Comparison of ENCODE assay signal across 28 mouse cellular contexts in genomic region chr17:43270161-43270560, GRCm38 (mm10). TPM values are rescaled to one million over a fixed set of nuclear protein-coding genes. Genes with fewer than 3 reads are reported as not detected.
DNase-seq lines count a peak whose midpoint lies in the region; ATAC-seq lines count a peak whose summit lies in the region.
"Had no signal": no experiment of that assay in that cellular context is flagged by ENCODE, and none has a peak within 500 bp of the region (broad histone marks: within the 10 kb centered on the region; RNA-seq: fewer than 3 reads in every experiment).

Gene Adgrf1, plus strand, starts transcription at chr17:43270329.

- H3K27me3 ChIP-seq in embryonic facial prominence, embryonic 10.5 days (replicated peaks; ENCODE audit: low read depth, poor library complexity, severe bottlenecking) = no peaks in the 10 kb centered on the region
- no peaks in the 10 kb centered on the region for H3K27me3 ChIP-seq in intestine, embryonic 16.5 days (replicated peaks; ENCODE audit: control insufficient read depth, insufficient read depth, low read length)
- H3K27me3 ChIP-seq: embryonic facial prominence, embryonic 15.5 days; hindbrain, embryonic 13.5 days; limb, embryonic 12.5 days; midbrain, embryonic 13.5 days; neural tube, embryonic 13.5 days; Patski had no signal

- no peak within 1 kb of the TSS for H3K9ac ChIP-seq in intestine, embryonic 16.5 days (ENCODE audit: low read depth, low read length)
- H3K9ac ChIP-seq: embryonic facial prominence, embryonic 15.5 days; hindbrain, embryonic 13.5 days; limb, embryonic 12.5 days; midbrain, embryonic 13.5 days; neural tube, embryonic 13.5 days had no signal

- DNase-seq in kidney, postnatal 4 days = peak; percentile 20 to 46
- no peak for DNase-seq in kidney, postnatal 36 days
- peak; percentile 8 for DNase-seq in embryonic facial prominence, embryonic 10.5 days (ENCODE audit: low spot score)
- no peak for DNase-seq in cerebellum, adult 9-11 months
- DNase-seq: adrenal gland, adult 8-10 months; cerebellum, adult 9-10 months; embryo, embryonic 11 days; gastrocnemius, postnatal 36 days; heart, postnatal 10 days; right cerebral cortex, postnatal 14 days had no signal

- 75% methylated on average over 6 of the region's 6 CpGs for WGBS in embryonic facial prominence, embryonic 10.5 days
- WGBS in intestine, embryonic 16.5 days = 48% methylated on average over 6 of the region's 6 CpGs

- peak; percentile 67 for ATAC-seq in intestine, embryonic 16.5 days
- ATAC-seq in megakaryocyte, adult 5-6 weeks (ENCODE audit: poor library complexity, severe bottlenecking) = peak; percentile 31; the same call in 1 of the 2 replicates
- no peak for ATAC-seq in monocyte, adult 5-6 weeks (replicated peaks; ENCODE audit: insufficient number of reproducible peaks, low FRiP score, low TSS enrichment, poor library complexity, severe bottlenecking)
- ATAC-seq: forebrain, embryonic 16.5 days; midbrain, embryonic 13.5 days; Patski had no signal

- H3K4me2 ChIP-seq in intestine, embryonic 16.5 days (ENCODE audit: low read depth, low read length) = no peak within 1 kb of the TSS
- H3K4me2 ChIP-seq: embryonic facial prominence, embryonic 15.5 days; heart, embryonic 11.5 days; hindbrain, embryonic 13.5 days; limb, embryonic 12.5 days; midbrain, embryonic 13.5 days; neural tube, embryonic 13.5 days had no signal

- no peaks in the 10 kb centered on the region for H3K9me3 ChIP-seq in embryonic facial prominence, embryonic 10.5 days
- no peaks in the 10 kb centered on the region for H3K9me3 ChIP-seq in intestine, embryonic 16.5 days (ENCODE audit: control insufficient read depth, low read length)
- H3K9me3 ChIP-seq: hindbrain, embryonic 13.5 days; midbrain, embryonic 13.5 days; neural tube, embryonic 13.5 days had no signal

- no peak within 1 kb of the TSS for H3K27ac ChIP-seq in embryonic facial prominence, embryonic 10.5 days (replicated peaks)
- H3K27ac ChIP-seq in intestine, embryonic 16.5 days (ENCODE audit: low read length) = no peak within 1 kb of the TSS
- H3K27ac ChIP-seq: embryonic facial prominence, embryonic 15.5 days; hindbrain, embryonic 13.5 days; limb, embryonic 12.5 days; midbrain, embryonic 13.5 days; neural tube, embryonic 13.5 days had no signal

- no peak within 1 kb of the TSS for H3K4me3 ChIP-seq in embryonic facial prominence, embryonic 10.5 days
- no peak within 1 kb of the TSS for H3K4me3 ChIP-seq in intestine, embryonic 16.5 days (ENCODE audit: low read length)
- H3K4me3 ChIP-seq: embryonic facial prominence, embryonic 15.5 days; hindbrain, embryonic 13.5 days; limb, embryonic 12.5 days; midbrain, embryonic 13.5 days; neural tube, embryonic 13.5 days had no signal

- peaks cover 3% of the 10 kb centered on the region; the same call in 1 of the 2 replicates for H3K4me1 ChIP-seq in embryonic facial prominence, embryonic 10.5 days
- H3K4me1 ChIP-seq in intestine, embryonic 16.5 days (ENCODE audit: control insufficient read depth, insufficient read depth, low read length) = 0 out of 2 replicates have a peak, but pooled peaks cover 3% of the 10 kb centered on the region

- no peaks in the 10 kb centered on the region for H3K36me3 ChIP-seq in embryonic facial prominence, embryonic 10.5 days (replicated peaks)
- H3K36me3 ChIP-seq in intestine, embryonic 16.5 days (ENCODE audit: control insufficient read depth, insufficient read depth, low read length) = no peaks in the 10 kb centered on the region
- H3K36me3 ChIP-seq: embryonic facial prominence, embryonic 15.5 days; hindbrain, embryonic 13.5 days; limb, embryonic 12.5 days; midbrain, embryonic 13.5 days; neural tube, embryonic 13.5 days had no signal

RNA-seq across cellular contexts. Expression of gene Adgrf1, which starts in this region (rescaled TPM):
- not detected in 2 replicates for polyA plus RNA-seq in embryonic facial prominence, embryonic 10.5 days (2016; fragmentation: Nextera tagmentation; extraction: Ambion mirVana)
- polyA plus RNA-seq in intestine, embryonic 16.5 days (2015; fragmentation: Nextera tagmentation; extraction: Ambion mirVana) = 0.12 and 0.24 TPM in 2 replicates
- total RNA-seq in megakaryocyte, adult 5-6 weeks (2015) = 0.09 TPM in 1 of 2 replicates, not detected in the other
- total RNA-seq in megakaryocyte, adult 5-6 weeks (2017) = not detected in 2 replicates
- total RNA-seq in monocyte, adult 5-6 weeks (2017) = not detected in 3 replicates
- total RNA-seq: adrenal gland, adult 8-10 months; gastrocnemius, postnatal 36 days; heart, postnatal 10 days; layer of hippocampus, adult 18-20 months; layer of hippocampus, postnatal 25 days; left cerebral cortex, postnatal 10 days had no signal
- polyA plus RNA-seq: forebrain, embryonic 16.5 days; heart, embryonic 11.5 days; hindbrain, embryonic 13.5 days; limb, embryonic 12.5 days; lung, embryonic 16.5 days; midbrain, embryonic 13.5 days; neural tube, embryonic 13.5 days; spleen, adult 2 months; stomach, embryonic 14.5 days; thymus, postnatal 0 days had no signal

Comparison
In these comparisons a context has a peak if more than half of its experiments do, and no peak if none do; other contexts are left out.
1. DNase-seq: peak in kidney, postnatal 4 days (2 of 2); none in kidney, postnatal 36 days (0 of 2) and cerebellum, adult 9-11 months (single experiment).
2. Peak in DNase-seq in embryonic facial prominence, embryonic 10.5 days; RNA of the gene not detected or under 1 TPM.
3. Peak in ATAC-seq in intestine, embryonic 16.5 days; RNA of the gene not detected or under 1 TPM.
4. Peak in ATAC-seq in megakaryocyte, adult 5-6 weeks; RNA of the gene not detected or under 1 TPM.